12 mouse cellular contexts compared by ENCODE assay signal in genomic region chr2:6081108-6081507, GRCm38 (mm10). TPM values are rescaled to one million over a fixed set of nuclear protein-coding genes. Genes with fewer than 3 reads are reported as not detected.
DNase-seq lines count a peak whose midpoint lies in the region; ATAC-seq lines count a peak whose summit lies in the region.
"Had no signal": no experiment of that assay in that cellular context is flagged by ENCODE, and none has a peak within 500 bp of the region (broad histone marks: within the 10 kb centered on the region; RNA-seq: fewer than 3 reads in every experiment).

No protein-coding gene starts in this region.

- no peak overlapping the region for H3K27ac ChIP-seq in liver, embryonic 16.5 days (ENCODE audit: low read length)
- H3K27ac ChIP-seq in intestine, embryonic 15.5 days, result peak overlapping the region; percentile 64
- H3K27ac ChIP-seq in lung, embryonic 16.5 days (ENCODE audit: low read length), result peak overlapping the region; percentile 44
- H3K27ac ChIP-seq in hindbrain, embryonic 13.5 days, result no peak overlapping the region
- H3K27ac ChIP-seq: embryonic facial prominence, embryonic 13.5 days; liver, embryonic 12.5 days; midbrain, embryonic 10.5 days had no signal

- H3K4me3 ChIP-seq in liver, embryonic 16.5 days (ENCODE audit: low read depth, low read length), result no peak overlapping the region
- H3K4me3 ChIP-seq in intestine, embryonic 15.5 days (replicated peaks), result no peak overlapping the region
- H3K4me3 ChIP-seq in lung, embryonic 16.5 days (ENCODE audit: low read length), result no peak overlapping the region
- H3K4me3 ChIP-seq in hindbrain, embryonic 13.5 days, result no peak overlapping the region
- H3K4me3 ChIP-seq: embryonic facial prominence, embryonic 13.5 days; liver, embryonic 12.5 days; midbrain, embryonic 10.5 days had no signal

- no peaks in the 10 kb centered on the region for H3K4me1 ChIP-seq in liver, embryonic 16.5 days (ENCODE audit: control insufficient read depth, low read depth, low read length)
- peaks cover 20% of the 10 kb centered on the region for H3K4me1 ChIP-seq in intestine, embryonic 15.5 days (replicated peaks)
- peaks cover 21% of the 10 kb centered on the region for H3K4me1 ChIP-seq in lung, embryonic 16.5 days (replicated peaks; ENCODE audit: control insufficient read depth, insufficient read depth, low read length)
- H3K4me1 ChIP-seq in hindbrain, embryonic 13.5 days (replicated peaks), result no peaks in the 10 kb centered on the region
- H3K4me1 ChIP-seq: liver, embryonic 12.5 days; midbrain, embryonic 10.5 days had no signal

- H3K9ac ChIP-seq in liver, embryonic 16.5 days (ENCODE audit: low read depth, low read length), result no peak overlapping the region
- no peak overlapping the region for H3K9ac ChIP-seq in intestine, embryonic 15.5 days
- H3K9ac ChIP-seq in lung, embryonic 16.5 days (ENCODE audit: low read length), result no peak overlapping the region
- H3K9ac ChIP-seq in hindbrain, embryonic 13.5 days, result no peak overlapping the region
- H3K9ac ChIP-seq: embryonic facial prominence, embryonic 13.5 days; liver, embryonic 12.5 days had no signal

- H3K27me3 ChIP-seq in liver, embryonic 16.5 days (ENCODE audit: control insufficient read depth, insufficient read depth, low read depth, low read length), result peaks cover 3% of the 10 kb centered on the region; the same call in 1 of the 2 replicates
- no peaks in the 10 kb centered on the region for H3K27me3 ChIP-seq in intestine, embryonic 15.5 days (replicated peaks)
- no peaks in the 10 kb centered on the region for H3K27me3 ChIP-seq in lung, embryonic 16.5 days (ENCODE audit: control insufficient read depth, insufficient read depth, low read depth, low read length)
- H3K27me3 ChIP-seq in hindbrain, embryonic 13.5 days, result no peaks in the 10 kb centered on the region
- H3K27me3 ChIP-seq: embryonic facial prominence, embryonic 13.5 days had no signal

- DNase-seq in liver, result no peak
- DNase-seq in urinary bladder, postnatal 25 days (ENCODE audit: low spot score), result peak; percentile 37
- DNase-seq in B cell, adult 2 months, result no peak
- DNase-seq: cerebellum, adult 9-11 months; thymus, postnatal 25 days had no signal

- peak; percentile 24; the same call in 1 of the 2 replicates for ATAC-seq in liver, embryonic 16.5 days (ENCODE audit: low read depth)
- ATAC-seq in intestine, embryonic 15.5 days, result peak; percentile 78
- peak; percentile 82 for ATAC-seq in lung, embryonic 16.5 days (ENCODE audit: low read depth)
- ATAC-seq in hindbrain, embryonic 13.5 days (ENCODE audit: low FRiP score), result no peak
- ATAC-seq: liver, embryonic 12.5 days had no signal

- no peak overlapping the region for H3K4me2 ChIP-seq in liver, embryonic 16.5 days (ENCODE audit: low read depth, low read length)
- H3K4me2 ChIP-seq in intestine, embryonic 15.5 days (replicated peaks), result no peak overlapping the region; the same call in 1 of the 2 replicates
- no peak overlapping the region for H3K4me2 ChIP-seq in lung, embryonic 16.5 days (ENCODE audit: low read depth, low read length)
- no peak overlapping the region for H3K4me2 ChIP-seq in hindbrain, embryonic 13.5 days
- H3K4me2 ChIP-seq: embryonic facial prominence, embryonic 13.5 days; liver, embryonic 12.5 days had no signal

- 33% methylated on average over 8 of the region's 8 CpGs for whole genome bisulfite sequencing in liver, embryonic 16.5 days (ENCODE audit: insufficient replicate concordance)
- 26% methylated on average over 8 of the region's 8 CpGs for WGBS in intestine, embryonic 15.5 days
- 18% methylated on average over 8 of the region's 8 CpGs for WGBS in lung, embryonic 16.5 days
- 68% methylated on average over 8 of the region's 8 CpGs for WGBS in hindbrain, embryonic 13.5 days

- no peaks in the 10 kb centered on the region for H3K9me3 ChIP-seq in liver, embryonic 16.5 days (replicated peaks; ENCODE audit: control insufficient read depth, low read length)
- H3K9me3 ChIP-seq in intestine, embryonic 15.5 days, result no peaks in the 10 kb centered on the region
- no peaks in the 10 kb centered on the region for H3K9me3 ChIP-seq in lung, embryonic 16.5 days (ENCODE audit: control insufficient read depth, low read length)
- H3K9me3 ChIP-seq in hindbrain, embryonic 13.5 days, result no peaks in the 10 kb centered on the region
- H3K9me3 ChIP-seq: embryonic facial prominence, embryonic 13.5 days; liver, embryonic 12.5 days; midbrain, embryonic 10.5 days had no signal

- no peaks in the 10 kb centered on the region for H3K36me3 ChIP-seq in liver, embryonic 16.5 days (ENCODE audit: control insufficient read depth, insufficient read depth)
- H3K36me3 ChIP-seq in intestine, embryonic 15.5 days, result no peaks in the 10 kb centered on the region
- no peaks in the 10 kb centered on the region for H3K36me3 ChIP-seq in lung, embryonic 16.5 days (ENCODE audit: control insufficient read depth, insufficient read depth, low read length)
- no peaks in the 10 kb centered on the region for H3K36me3 ChIP-seq in hindbrain, embryonic 13.5 days
- H3K36me3 ChIP-seq: embryonic facial prominence, embryonic 13.5 days; liver, embryonic 12.5 days; midbrain, embryonic 10.5 days had no signal

RNA-seq across cellular contexts. Expression of gene Proser2, which starts 48.9 kb away (rescaled TPM):
- 7.1 and 10.2 TPM in 2 replicates for polyA plus RNA-seq in liver, embryonic 16.5 days (2015; fragmentation: Nextera tagmentation; extraction: Ambion mirVana)
- polyA plus RNA-seq in intestine, embryonic 15.5 days (2015; fragmentation: Nextera tagmentation; extraction: Ambion mirVana), result 27.3 and 27.7 TPM in 2 replicates
- polyA plus RNA-seq in lung, embryonic 16.5 days (2015; fragmentation: Nextera tagmentation; extraction: Ambion mirVana), result 8.0 and 8.8 TPM in 2 replicates
- 5.7 and 5.8 TPM in 2 replicates for polyA plus RNA-seq in hindbrain, embryonic 13.5 days (2015; fragmentation: Nextera tagmentation; extraction: Ambion mirVana)

Comparison
In these comparisons a context has a peak if more than half of its experiments do, and no peak if none do; other contexts are left out.
1. H3K27ac ChIP-seq: peak in intestine, embryonic 15.5 days (single experiment) and lung, embryonic 16.5 days (single experiment); none in liver, embryonic 16.5 days (single experiment) and hindbrain, embryonic 13.5 days (single experiment).